Mouse (Mus musculus): ENCODE measurements around the gene Tmem151a.

GRCm38 (mm10) chr19:5052166-5052822 is 33.0 kb downstream of the Tmem151a start:
- TF ChIP-seq POU5F1 (IDR thresholded peaks at IDR 0.05; ENCODE audit: borderline replicate concordance, low read length) (no peak), NANOG (IDR thresholded peaks at IDR 0.05; ENCODE audit: borderline replicate concordance, low read length) (no peak), CTCF (conservative IDR thresholded peaks at IDR 0.05; ENCODE audit: low read length) (no peak)

Measured in E14TG2a.4 (cell line).